Mouse (Mus musculus) gonadal fat pad, adult 2 months (tissue): ENCODE measurements around the gene Cnga1. TPM values are rescaled to one million over a fixed set of nuclear protein-coding genes. Genes with fewer than 3 reads are reported as not detected.

ENCODE experiments used
- DNase-seq: peaks from one replicate; pipeline ENCODE4 v3.0.0-alpha.2; 2012; ENCODE audit warnings: low read depth
- polyA plus RNA-seq: library from polyadenylated mRNA; depleted of rRNA; stranded (reverse); fragments of >200 nt; gene quantifications from 2 replicates; pipeline ENCODE4 v1.2.3, GENCODE M21; 2012; rRNA removed

The Cnga1 gene
- not detected in 2 replicates for polyA plus RNA-seq

- DNase-seq: no peak
Measured at GRCm38 (mm10) chr5:72644175-72644574, at the start of gene Cnga1. Gene Cnga1 (minus strand): TSS chr5:72644275.

- DNase-seq: no peak
Measured at GRCm38 (mm10) chr5:72690516-72690915, 46.4 kb upstream of the Cnga1 start.

- DNase-seq: no peak
Measured at GRCm38 (mm10) chr5:72689556-72689955, 45.5 kb upstream of the Cnga1 start.

- DNase-seq: no peak
Measured at GRCm38 (mm10) chr5:72681451-72681850, 37.4 kb upstream of the Cnga1 start.

- no peak for DNase-seq
Measured at GRCm38 (mm10) chr5:72674994-72675542, 31.0 kb upstream of the Cnga1 start.

- DNase-seq: no peak
Measured at GRCm38 (mm10) chr5:72671017-72671699, 27.1 kb upstream of the Cnga1 start.

- no peak for DNase-seq
Measured at GRCm38 (mm10) chr5:72668351-72668750, 24.3 kb upstream of the Cnga1 start.

GRCm38 (mm10) chr5:72666428-72666827 is 22.4 kb upstream of the Cnga1 start:
- DNase-seq: no peak

GRCm38 (mm10) chr5:72665281-72665680 is 21.2 kb upstream of the Cnga1 start:
- no peak for DNase-seq

- DNase-seq: no peak
Measured at GRCm38 (mm10) chr5:72664854-72665253, 20.8 kb upstream of the Cnga1 start.

- DNase-seq: no peak
Measured at GRCm38 (mm10) chr5:72664126-72664525, 20.1 kb upstream of the Cnga1 start.

- DNase-seq: no peak
Measured at GRCm38 (mm10) chr5:72661051-72661781, 17.1 kb upstream of the Cnga1 start.

GRCm38 (mm10) chr5:72658375-72658774 is 14.3 kb upstream of the Cnga1 start:
- no peak for DNase-seq

- no peak for DNase-seq
Measured at GRCm38 (mm10) chr5:72656270-72656791, 12.3 kb upstream of the Cnga1 start.

GRCm38 (mm10) chr5:72653068-72653674 is 9.1 kb upstream of the Cnga1 start:
- DNase-seq: no peak

- peak; percentile 96 for DNase-seq
Measured at GRCm38 (mm10) chr5:72648987-72649735, 5.1 kb upstream of the Cnga1 start.

GRCm38 (mm10) chr5:72647958-72648595 is 4.0 kb upstream of the Cnga1 start:
- DNase-seq: no peak

- DNase-seq: no peak
Measured at GRCm38 (mm10) chr5:72647418-72647907, 3.4 kb upstream of the Cnga1 start, which contains the start of gene Nipal1. Gene Nipal1 (plus strand): TSS chr5:72647795.

- no peak for DNase-seq
Measured at GRCm38 (mm10) chr5:72646996-72647395, 2.9 kb upstream of the Cnga1 start.

- no peak for DNase-seq
Measured at GRCm38 (mm10) chr5:72646131-72646530, 2.1 kb upstream of the Cnga1 start.

- no peak for DNase-seq
Measured at GRCm38 (mm10) chr5:72643655-72644054, 420 bp downstream of the Cnga1 start.
